Mouse (Mus musculus) yolk sac, embryonic 10.5 days (tissue): ENCODE results near the gene Map9.
"Not testable (repeated sequence)": the region's sequence is repeated elsewhere in the genome, so short reads cannot be mapped to it uniquely, and the experiment has no call there.

Experiments used
- DNase-seq: peaks from one replicate; pipeline ENCODE4 v3.0.0-alpha.2; 2017; ENCODE audit warnings: low spot score

Map9 gene

DNA sequence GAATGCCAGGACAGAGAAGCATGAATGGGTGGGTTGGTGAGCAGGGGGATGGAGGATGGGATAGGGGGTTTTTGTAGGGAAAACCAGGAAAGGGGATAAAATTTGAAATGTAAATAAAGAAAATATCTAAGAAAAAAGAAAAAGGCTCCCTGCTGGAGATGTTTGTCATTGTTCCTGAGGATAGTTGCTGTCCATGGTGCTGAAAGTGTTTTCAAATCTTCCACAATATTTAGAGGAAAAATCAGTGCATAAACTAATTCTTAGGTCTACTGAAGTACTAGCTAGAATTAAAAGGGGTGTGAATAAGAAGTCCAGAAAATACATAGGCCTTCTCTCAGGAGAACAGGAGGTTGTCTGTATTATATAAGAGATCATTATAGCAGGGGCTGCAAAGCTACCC is 54.6 kb downstream of the Map9 start:
- no peak for DNase-seq

DNA sequence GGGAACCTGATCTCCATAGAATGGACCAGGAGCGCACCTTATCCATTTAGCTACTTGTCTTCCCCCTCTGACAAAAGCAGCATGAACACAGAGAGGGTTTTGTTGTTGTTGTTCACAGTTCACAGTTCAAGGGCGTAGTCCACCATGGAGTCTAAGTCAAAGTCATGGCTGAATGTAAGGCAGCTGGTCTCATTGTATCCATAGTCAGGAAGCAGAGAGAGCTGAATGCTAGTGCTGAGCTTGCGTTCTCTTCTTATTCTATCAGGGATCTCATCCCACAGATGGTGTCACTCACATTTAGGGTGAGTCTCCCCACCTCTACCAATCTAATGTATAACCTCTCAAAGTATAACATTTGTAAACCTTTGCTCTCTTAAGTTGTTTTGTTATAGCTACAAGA is 60.1 kb downstream of the Map9 start:
- DNase-seq: no peak

DNA sequence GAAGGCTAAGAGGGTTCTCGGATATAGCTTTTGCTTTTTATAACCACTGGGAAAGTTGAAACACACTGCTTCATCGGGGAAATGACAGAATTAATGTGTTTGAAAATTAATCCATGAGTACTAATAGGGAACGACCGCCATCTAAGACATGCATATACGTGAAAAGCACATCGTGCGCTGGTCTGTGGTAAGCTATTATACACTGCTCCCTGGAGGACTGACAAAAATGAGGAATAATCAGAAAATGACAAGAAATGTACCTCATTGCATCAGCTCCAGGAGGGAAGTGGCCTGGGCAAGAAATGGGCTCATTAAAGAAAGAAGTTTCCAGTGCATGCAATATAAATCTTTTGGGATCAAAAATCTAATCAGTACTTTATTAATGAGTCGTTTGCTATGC is 77.5 kb downstream of the Map9 start:
- DNase-seq: no peak

DNA sequence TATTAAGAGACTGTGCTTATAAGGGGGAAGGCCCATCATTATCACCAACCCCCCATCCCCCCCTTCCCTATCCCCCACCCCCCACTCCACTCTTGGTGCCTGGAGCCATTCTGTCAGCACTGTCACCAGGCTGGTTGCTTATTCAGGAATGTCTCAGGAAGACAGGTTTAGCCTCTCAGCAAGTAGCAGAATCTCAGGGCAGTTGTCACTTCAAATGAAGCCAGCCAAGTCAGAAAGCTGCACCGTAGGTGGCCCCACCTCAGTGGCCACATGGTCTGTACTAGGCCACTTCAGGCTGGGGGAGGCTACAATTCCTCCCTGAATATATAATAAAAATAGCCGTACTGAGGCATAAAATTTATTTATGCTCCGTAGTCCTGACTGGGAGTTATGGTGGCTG is 83.1 kb downstream of the Map9 start:
- DNase-seq: no peak

GRCm38 (mm10) chr3:82441601-82442000 is 83.8 kb downstream of the Map9 start:
- not testable (repeated sequence) for DNase-seq
